Mouse (Mus musculus) mouse embryonic stem cell (cell line): Measurements from ENCODE around the gene Natd1.

ENCODE experiments used
- in situ Hi-C, 2 experiments: fragments of 300-500 bp; cut with MboI; formaldehyde crosslinking; loops; 1 replicate in 1 of 2; 3 replicates in 1 of 2; pipeline ENCODE4 v1.14.3; 2019 to 2020; ENCODE audit warnings: low sequenced_read_pairs in 2 of 2, low pct_unique_long_range_greater_than_20kb in 1 of 2, mixed read lengths in 1 of 2; ENCODE audit not compliant: unreplicated experiment in 1 of 2

The Natd1 gene

GRCm38 (mm10) chr11:60864166-60864565 lies 50.4 kb downstream of the Natd1 start:
- in situ Hi-C loops: no loop called here

- in situ Hi-C loops: no loop called here
Measured at GRCm38 (mm10) chr11:60863196-60863595, 51.4 kb downstream of the Natd1 start.

GRCm38 (mm10) chr11:60861993-60862392 lies 52.6 kb downstream of the Natd1 start:
- in situ Hi-C loops: no loop called here

GRCm38 (mm10) chr11:60856587-60856986 lies 58.0 kb downstream of the Natd1 start:
- in situ Hi-C loops: no loop called here
